Mouse (Mus musculus) liver, embryonic 16.5 days (tissue): ENCODE results near the gene Slc43a1. TPM values are rescaled to one million over a fixed set of nuclear protein-coding genes. Genes with fewer than 3 reads are reported as not detected.

ENCODE experiments used
- ATAC-seq: fragments of 200-750 bp; cut with Nextera tagmentation; 2 replicates; pipeline ENCODE4 v1.8.0; 2017; ENCODE audit warnings: low read depth, mild to moderate bottlenecking, moderate number of reproducible peaks, moderate library complexity
- H3K27ac ChIP-seq: fragments of 300-500 bp; sonication (generic); 2 replicates; pipeline ENCODE4 v1.5.1; 2014; ENCODE audit warnings: mild to moderate bottlenecking, low read length
- H3K27me3 ChIP-seq: fragments of 300-500 bp; sonication (generic); 2 replicates; pipeline ENCODE4 v1.6.1; 2014; ENCODE audit warnings: low read depth, low read length, mixed read lengths; ENCODE audit not compliant: control insufficient read depth, insufficient read depth
- H3K36me3 ChIP-seq: fragments of 300-500 bp; sonication (generic); 2 replicates; pipeline ENCODE4 v1.6.1; 2014; ENCODE audit warnings: mild to moderate bottlenecking; ENCODE audit not compliant: control insufficient read depth, insufficient read depth
- H3K4me1 ChIP-seq: fragments of 300-500 bp; sonication (generic); 2 replicates; pipeline ENCODE4 v1.6.1; 2014; ENCODE audit warnings: low read depth, low read length, mixed read lengths; ENCODE audit not compliant: control insufficient read depth
- H3K4me2 ChIP-seq: fragments of 300-500 bp; sonication (generic); 2 replicates; pipeline ENCODE4 v1.6.1; 2014; ENCODE audit warnings: low read depth, low read length, mixed read lengths
- H3K4me3 ChIP-seq: fragments of 300-500 bp; sonication (generic); 2 replicates; pipeline ENCODE4 v1.5.1; 2014; ENCODE audit warnings: low read depth, mild to moderate bottlenecking, low read length
- H3K9ac ChIP-seq: fragments of 300-500 bp; sonication (generic); 2 replicates; pipeline ENCODE4 v1.6.1; 2014; ENCODE audit warnings: low read depth, low read length
- H3K9me3 ChIP-seq: fragments of 300-500 bp; sonication (generic); replicated peaks from 2 replicates; pipeline ENCODE4 v1.6.1; 2016; ENCODE audit warnings: low read length; ENCODE audit not compliant: control insufficient read depth
- WGBS: fragments of 180-500 bp; shearing (Covaris S2); extraction: QIAGEN DNeasy Blood & Tissue Kit; methylation state at CpG from one replicate; pipeline ENCODE4 v1.1.7; 2014; ENCODE audit not compliant: insufficient replicate concordance; 5-methylcytosine and 5-hydroxymethylcytosine counted together
- polyA plus RNA-seq: library from polyadenylated mRNA; unstranded; fragments of >200 nt; fragmentation: Nextera tagmentation; extraction: Ambion mirVana; gene quantifications from 2 replicates; pipeline ENCODE4 v1.2.1, GENCODE M21; 2015

Slc43a1 gene
- polyA plus RNA-seq, 1 experiment from 2014 or later = 205 TPM

DNA sequence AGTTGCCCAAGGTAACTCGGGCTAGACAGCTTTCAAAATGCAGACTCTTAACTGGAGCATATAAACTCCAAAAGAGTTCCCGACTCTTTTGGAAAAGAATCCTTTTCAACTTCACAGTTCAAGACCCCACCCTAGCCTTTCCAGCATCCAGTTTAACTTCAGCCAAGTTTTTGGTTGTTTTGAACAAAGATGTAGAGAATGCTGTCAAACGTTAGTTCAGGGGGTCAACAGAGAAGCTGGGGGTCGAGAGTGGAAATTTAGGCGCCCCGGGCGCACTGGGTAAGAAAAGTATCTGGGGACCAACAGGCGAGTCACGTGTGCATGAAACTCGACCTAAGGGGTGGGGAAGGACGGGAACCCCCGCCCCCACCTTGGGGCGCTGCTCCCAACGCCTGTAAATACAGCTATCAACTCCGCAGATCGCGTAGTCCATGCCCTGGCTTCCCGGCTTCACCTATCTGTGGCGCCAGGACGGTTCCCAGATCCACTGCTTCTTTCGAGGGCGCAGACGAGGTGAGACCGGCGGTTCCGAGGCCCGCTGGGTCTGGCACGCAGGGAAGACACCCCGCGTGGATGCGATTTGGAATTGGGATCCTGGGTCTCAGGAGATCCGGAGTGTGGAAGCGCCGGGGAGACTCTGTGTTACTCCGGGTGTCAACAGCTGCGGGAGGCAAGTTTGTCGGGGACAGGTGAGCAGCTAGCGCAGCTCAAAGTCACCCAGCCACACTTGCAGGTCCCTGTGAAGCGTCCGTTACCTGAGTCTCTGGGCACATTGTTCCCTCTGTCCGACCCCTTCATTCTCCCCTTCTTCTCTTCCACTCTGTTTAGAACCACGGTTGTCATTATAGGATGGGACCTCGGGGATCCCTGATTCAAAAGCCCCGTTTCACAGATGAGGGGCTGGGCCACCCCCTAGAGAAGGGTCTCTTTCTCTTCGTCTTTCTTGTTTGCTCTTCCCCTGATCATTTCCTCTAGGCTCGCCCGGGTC lies 637 bp downstream of the Slc43a1 start:
- peak overlapping the region; percentile 92 for H3K9ac ChIP-seq
- H3K4me2 ChIP-seq = peak overlapping the region; percentile 68
- no peaks in the 10 kb centered on the region for H3K9me3 ChIP-seq
- H3K4me3 ChIP-seq = peak overlapping the region; percentile 87
- ATAC-seq = peak; percentile 60
- H3K27ac ChIP-seq = peak overlapping the region; percentile 96
- H3K36me3 ChIP-seq = peaks cover 9% of the 10 kb centered on the region
- WGBS = under 1% methylated on average over 47 of the region's 47 CpGs
- H3K27me3 ChIP-seq = peaks cover 3% of the 10 kb centered on the region; the same call in 1 of the 2 replicates
- H3K4me1 ChIP-seq = peaks cover 27% of the 10 kb centered on the region

DNA sequence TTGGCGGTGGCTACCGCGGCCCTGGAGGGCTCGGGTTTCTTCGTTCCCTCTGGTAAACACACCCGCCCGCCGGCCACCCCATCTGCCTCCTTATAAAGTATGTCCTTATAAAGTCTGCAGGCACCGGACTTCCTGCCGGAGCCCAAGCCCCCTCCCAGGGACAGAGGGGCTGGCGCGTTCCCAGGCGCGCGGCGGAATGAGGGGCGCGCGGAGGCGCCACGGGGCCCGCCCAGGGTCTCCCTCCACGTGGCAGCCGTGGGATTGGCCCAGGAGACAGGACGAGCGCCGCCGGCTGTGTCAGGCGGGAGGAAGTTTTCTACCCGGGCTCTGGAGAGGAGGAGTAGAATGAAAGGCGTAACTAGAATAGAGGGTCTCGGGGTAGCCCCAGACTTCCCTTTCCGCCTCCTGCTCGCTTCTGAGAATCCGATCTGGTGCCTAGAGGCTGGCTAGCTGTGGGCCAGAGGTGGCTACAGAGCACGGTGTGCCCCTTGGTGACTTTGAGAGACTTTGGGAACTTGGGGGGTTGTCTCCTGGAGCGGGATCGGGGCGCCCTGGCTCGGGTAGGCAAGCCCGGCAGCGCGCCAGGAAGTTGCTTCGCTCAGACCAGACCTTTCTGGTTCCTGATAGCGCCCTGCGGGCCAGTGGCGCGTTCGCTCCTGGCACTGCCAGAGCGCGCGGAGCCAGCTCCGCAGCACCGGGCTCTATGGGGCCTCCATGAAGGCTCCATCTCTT lies 1.5 kb downstream of the Slc43a1 start:
- Histone ChIP-seq H3K27me3 (peaks cover 3% of the 10 kb centered on the region; the same call in 1 of the 2 replicates), H3K4me3 (peak overlapping the region; percentile 87), H3K4me2 (peak overlapping the region; percentile 68), H3K36me3 (peaks cover 18% of the 10 kb centered on the region), H3K9me3 (no peaks in the 10 kb centered on the region), H3K9ac (peak overlapping the region; percentile 92), H3K4me1 (peaks cover 34% of the 10 kb centered on the region), H3K27ac (peak overlapping the region; percentile 96)
- peak; percentile 33 for ATAC-seq
- WGBS = under 1% methylated on average over 54 of the region's 54 CpGs

DNA sequence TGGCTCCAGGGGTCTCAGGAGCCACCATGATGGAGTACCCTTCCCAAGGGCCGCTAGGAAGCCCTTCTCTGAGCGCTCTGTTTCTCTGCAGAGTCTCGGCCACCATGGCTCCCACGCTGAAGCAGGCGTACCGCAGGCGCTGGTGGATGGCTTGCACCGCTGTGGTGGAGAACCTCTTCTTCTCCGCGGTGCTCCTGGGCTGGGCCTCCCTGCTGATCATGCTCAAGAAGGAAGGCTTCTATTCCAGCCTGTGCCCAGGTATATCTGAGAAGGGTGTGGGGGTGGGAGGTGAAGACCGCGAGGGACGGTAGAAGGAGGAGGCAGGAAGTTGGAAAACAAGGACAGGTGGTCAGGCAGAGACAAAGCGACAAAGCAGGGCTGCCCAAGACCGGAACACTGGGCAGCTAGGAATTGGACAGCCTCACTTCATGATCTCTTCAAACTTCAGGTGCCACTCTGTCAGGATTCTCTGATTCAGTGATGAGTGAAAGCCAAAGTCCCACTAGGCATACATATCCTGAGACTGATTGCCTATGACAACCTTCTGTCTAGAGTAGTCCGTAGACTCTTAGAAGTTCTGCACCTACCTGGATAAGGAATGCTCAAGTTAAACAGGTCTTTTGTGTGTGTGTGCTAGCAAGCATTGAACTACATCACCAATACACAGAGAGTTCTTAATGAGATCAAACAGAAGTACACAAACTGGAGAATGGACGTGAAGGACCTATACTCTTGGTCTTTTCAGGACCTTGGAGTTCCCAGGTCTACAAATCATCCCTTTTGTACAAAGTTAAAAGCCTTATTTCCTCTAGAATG lies 2.3 kb downstream of the Slc43a1 start:
- 2% methylated on average over 17 of the region's 17 CpGs for WGBS
- H3K27ac ChIP-seq = peak overlapping the region; percentile 96
- peak; percentile 1; the same call in 1 of the 2 replicates for ATAC-seq
- peak overlapping the region; percentile 87 for H3K4me3 ChIP-seq
- H3K4me2 ChIP-seq = peak overlapping the region; percentile 68
- H3K36me3 ChIP-seq = peaks cover 26% of the 10 kb centered on the region
- H3K27me3 ChIP-seq = peaks cover 3% of the 10 kb centered on the region; the same call in 1 of the 2 replicates
- H3K9ac ChIP-seq = peak overlapping the region; percentile 92
- H3K9me3 ChIP-seq = no peaks in the 10 kb centered on the region
- peaks cover 42% of the 10 kb centered on the region for H3K4me1 ChIP-seq

DNA sequence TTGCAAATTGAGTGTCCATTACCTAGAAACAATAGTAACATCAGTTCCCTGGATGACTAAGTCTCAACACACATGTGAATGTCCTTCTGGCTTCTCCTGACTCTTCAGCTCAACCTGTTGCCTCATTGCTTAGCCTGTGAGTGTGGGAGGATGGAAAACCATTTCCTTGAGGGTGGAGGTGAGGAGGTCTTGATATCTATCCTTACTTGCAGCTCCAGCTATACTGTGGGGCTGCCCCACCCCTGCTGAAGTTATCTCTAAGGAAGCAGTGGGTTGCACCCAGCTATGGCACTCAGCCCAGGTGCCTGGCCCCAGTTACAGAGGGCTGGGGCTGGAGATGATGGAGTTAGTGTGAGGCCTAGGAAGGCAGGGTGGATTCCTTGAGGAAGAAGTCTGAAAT lies 3.3 kb downstream of the Slc43a1 start:
- H3K27ac ChIP-seq = peak overlapping the region; percentile 96
- H3K4me1 ChIP-seq = peaks cover 46% of the 10 kb centered on the region
- no peaks in the 10 kb centered on the region for H3K9me3 ChIP-seq
- H3K9ac ChIP-seq = peak overlapping the region; percentile 92
- peak overlapping the region; percentile 87 for H3K4me3 ChIP-seq
- ATAC-seq = peak; percentile 94
- H3K4me2 ChIP-seq = peak overlapping the region; percentile 68
- peaks cover 35% of the 10 kb centered on the region for H3K36me3 ChIP-seq
- peaks cover 3% of the 10 kb centered on the region; the same call in 1 of the 2 replicates for H3K27me3 ChIP-seq

DNA sequence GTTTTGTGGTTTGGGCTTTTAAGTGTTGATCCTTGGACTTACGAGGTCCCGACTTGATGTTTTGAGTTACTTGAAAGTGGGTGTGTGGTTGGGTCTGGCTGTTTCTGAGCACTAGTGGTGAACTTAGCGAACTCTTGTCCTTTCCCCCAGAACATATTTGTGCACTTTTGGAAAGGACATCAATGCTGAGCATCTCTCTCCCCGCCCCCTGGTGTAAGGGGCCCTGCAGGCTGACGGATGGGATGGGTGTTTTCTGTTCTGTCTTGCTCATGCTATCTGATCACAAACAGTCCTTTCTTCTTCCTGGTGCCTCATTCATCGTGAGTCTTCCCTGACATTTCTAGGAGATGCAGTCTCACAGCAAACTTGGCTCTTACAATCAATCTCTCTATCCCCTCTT lies 5.0 kb downstream of the Slc43a1 start:
- peak overlapping the region; percentile 68 for H3K4me2 ChIP-seq
- WGBS = 29% methylated on average over 6 of the region's 6 CpGs
- peak overlapping the region; percentile 62 for H3K27ac ChIP-seq
- H3K4me3 ChIP-seq = peak overlapping the region; percentile 87
- H3K4me1 ChIP-seq = peaks cover 41% of the 10 kb centered on the region
- H3K27me3 ChIP-seq = no peaks in the 10 kb centered on the region
- peaks cover 49% of the 10 kb centered on the region for H3K36me3 ChIP-seq
- H3K9ac ChIP-seq = peak overlapping the region; percentile 70
- ATAC-seq = peak; percentile 5
- H3K9me3 ChIP-seq = no peaks in the 10 kb centered on the region

DNA sequence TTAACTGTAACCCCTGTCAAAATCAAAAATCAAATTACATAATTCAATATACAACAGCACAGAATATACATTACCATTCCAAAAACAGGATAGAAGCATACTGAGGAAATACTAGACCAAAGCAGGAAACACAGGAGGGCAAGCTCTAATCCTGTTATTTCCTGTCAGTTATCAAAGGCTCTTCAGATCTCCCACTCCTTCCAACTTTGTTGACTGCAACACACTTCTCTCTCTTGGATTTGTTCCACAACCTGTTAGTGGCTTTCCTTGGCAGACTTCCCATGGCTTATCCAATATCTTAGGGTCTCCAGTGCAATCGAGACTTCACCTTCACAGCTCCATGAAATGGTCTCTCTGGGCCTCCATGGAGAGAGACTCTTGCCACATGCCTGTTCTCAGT lies 6.6 kb downstream of the Slc43a1 start:
- Histone ChIP-seq H3K4me2 (peak overlapping the region; percentile 68), H3K36me3 (peaks cover 65% of the 10 kb centered on the region)

DNA sequence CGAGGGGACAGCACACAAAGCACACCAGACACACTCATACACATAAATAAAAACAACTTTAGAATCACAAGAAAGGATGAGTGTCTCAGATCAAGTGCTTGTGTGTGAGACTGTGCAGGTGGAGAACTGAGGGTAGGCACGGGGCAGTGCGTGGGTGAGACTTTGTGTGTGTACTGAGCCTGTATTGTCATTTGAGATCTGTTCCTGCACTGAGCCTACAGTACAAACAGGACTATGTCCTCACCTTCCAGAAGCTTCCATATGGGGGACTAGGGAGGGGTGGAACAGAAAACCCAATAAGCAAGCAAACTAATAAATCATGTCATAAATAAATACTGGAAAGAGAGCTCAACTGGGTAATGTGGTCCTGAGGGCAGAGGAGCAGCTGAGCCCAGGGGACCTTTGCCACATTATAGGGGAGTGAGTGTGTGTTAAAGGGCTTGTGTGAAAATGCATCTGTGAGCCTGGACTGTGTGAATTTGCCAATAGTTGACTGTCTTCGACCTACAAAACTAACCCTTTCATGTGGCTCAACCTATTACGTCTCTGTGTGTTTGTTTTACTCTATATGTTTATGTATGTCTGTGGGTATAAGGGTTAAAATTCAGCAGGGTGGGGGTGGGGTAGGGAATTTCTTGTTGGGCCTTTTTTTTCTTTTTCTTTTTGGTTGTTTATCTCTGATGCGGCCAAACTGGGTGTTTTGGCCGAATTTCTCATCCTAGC lies 11.9 kb downstream of the Slc43a1 start:
- peaks cover 31% of the 10 kb centered on the region for H3K4me1 ChIP-seq
- H3K36me3 ChIP-seq = peaks cover 97% of the 10 kb centered on the region

More for the DNA sequence above, 6.6 kb downstream of the Slc43a1 start:
- Histone ChIP-seq H3K9me3 (no peaks in the 10 kb centered on the region), H3K9ac (no peak overlapping the region), H3K27ac (peak overlapping the region; percentile 36), H3K27me3 (no peaks in the 10 kb centered on the region), H3K4me3 (no peak overlapping the region), H3K4me1 (peaks cover 44% of the 10 kb centered on the region)
- ATAC-seq = no peak
- 67% methylated on average over 1 of the region's 1 CpGs for WGBS

More for the DNA sequence above, 11.9 kb downstream of the Slc43a1 start:
- H3K4me2 ChIP-seq = no peak overlapping the region
- no peaks in the 10 kb centered on the region for H3K9me3 ChIP-seq
- peak; percentile 69 for ATAC-seq
- peak overlapping the region; percentile 82 for H3K27ac ChIP-seq
- no peaks in the 10 kb centered on the region for H3K27me3 ChIP-seq
- no peak overlapping the region for H3K9ac ChIP-seq
- H3K4me3 ChIP-seq = no peak overlapping the region
- WGBS = 79% methylated on average over 7 of the region's 7 CpGs
